Mouse (Mus musculus) heart, postnatal 0 days (tissue): Measurements from ENCODE around the gene Tspyl3.

Experiments used
- CTCF ChIP-seq: IDR thresholded peaks from 2 replicates; pipeline ENCODE4 v1.5.1; 2016; ENCODE audit warnings: antibody characterized with exemption, control low read depth, low read depth
- EP300 ChIP-seq: IDR thresholded peaks from 2 replicates; pipeline ENCODE4 v1.6.1; 2016; ENCODE audit warnings: antibody characterized with exemption, low read depth

- no peak for TF ChIP-seq CTCF
- TF ChIP-seq EP300: no peak
These were observed 3.3 kb upstream of the Tspyl3 start for GRCm38 (mm10) chr2:153228523-153228922.
